Mouse (Mus musculus) cerebellum, adult 2 months (tissue): Measurements from ENCODE around the gene Akap5.

Experiments
- CTCF ChIP-seq: fragments of 200-500 bp; IDR thresholded peaks from 2 replicates; pipeline ENCODE4 v1.5.1; 2011; ENCODE audit warnings: low read depth, mild to moderate bottlenecking, control low read depth, low read length, moderate library complexity, borderline replicate concordance; ENCODE audit not compliant: insufficient read depth
- POLR2A ChIP-seq: fragments of 200-500 bp; IDR thresholded peaks from 2 replicates; pipeline ENCODE4 v1.6.1; 2011; ENCODE audit warnings: low read length, control low read depth, borderline replicate concordance; ENCODE audit not compliant: insufficient read depth

GRCm38 (mm10) chr12:76300367-76300766, 24.3 kb upstream of the Akap5 start:
- TF ChIP-seq POLR2A, result no peak
- TF ChIP-seq CTCF, result no peak
